ENCODE assay signal across 8 mouse cellular contexts in the genomic region with DNA sequence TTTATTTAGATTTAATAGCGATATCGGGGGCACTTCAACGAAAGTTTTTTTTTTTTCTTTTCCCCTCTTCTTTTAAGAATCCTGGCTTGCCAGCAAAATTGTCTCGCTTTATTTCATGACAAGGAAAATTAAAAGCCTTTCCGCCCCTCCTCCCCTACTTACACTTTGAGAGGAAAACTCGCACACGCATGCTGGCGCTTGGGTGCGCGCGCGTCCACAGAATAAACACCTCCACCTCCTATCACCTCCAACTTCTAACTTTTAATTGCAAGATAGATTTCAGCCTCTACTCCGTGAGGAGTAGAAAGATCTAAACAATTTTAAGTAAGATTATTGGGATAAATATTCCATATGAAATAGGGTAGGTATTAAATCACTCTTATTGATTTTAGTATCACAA. TPM values are rescaled to one million over a fixed set of nuclear protein-coding genes. Genes with fewer than 3 reads are reported as not detected.
DNase-seq lines count a peak whose midpoint lies in the region; ATAC-seq lines count a peak whose summit lies in the region.

No protein-coding gene starts in this region.

- ATAC-seq in lung, embryonic 15.5 days (ENCODE audit: borderline replicate concordance, extremely low read depth, low FRiP score, low TSS enrichment): no peak
- no peak for ATAC-seq in forebrain, embryonic 13.5 days
- no peak for ATAC-seq in liver, embryonic 11.5 days (replicated peaks; ENCODE audit: low FRiP score)

- H3K27ac ChIP-seq in lung, embryonic 15.5 days: peak overlapping the region; percentile 73
- peak overlapping the region; percentile 99 for H3K27ac ChIP-seq in forebrain, embryonic 13.5 days
- H3K27ac ChIP-seq in liver, embryonic 11.5 days (ENCODE audit: low read depth, low read length): peak overlapping the region; percentile 64; the same call in 1 of the 2 replicates

- peaks cover 50% of the 10 kb centered on the region for H3K4me1 ChIP-seq in lung, embryonic 15.5 days
- peaks cover 52% of the 10 kb centered on the region for H3K4me1 ChIP-seq in forebrain, embryonic 13.5 days
- peaks cover 9% of the 10 kb centered on the region for H3K4me1 ChIP-seq in liver, embryonic 11.5 days (replicated peaks; ENCODE audit: control insufficient read depth, insufficient read depth, low read length)

- H3K4me2 ChIP-seq in lung, embryonic 15.5 days: peak overlapping the region; percentile 99
- H3K4me2 ChIP-seq in forebrain, embryonic 13.5 days: peak overlapping the region; percentile 96
- peak overlapping the region; percentile 79 for H3K4me2 ChIP-seq in liver, embryonic 11.5 days

- peaks cover 33% of the 10 kb centered on the region for H3K27me3 ChIP-seq in lung, embryonic 15.5 days
- H3K27me3 ChIP-seq in forebrain, embryonic 13.5 days: no peaks in the 10 kb centered on the region; the same call in 1 of the 2 replicates
- H3K27me3 ChIP-seq in liver, embryonic 11.5 days (replicated peaks; ENCODE audit: control insufficient read depth, insufficient read depth, low read length): peaks cover 76% of the 10 kb centered on the region

- 1% methylated on average over 13 of the region's 13 CpGs for WGBS in lung, embryonic 15.5 days
- under 1% methylated on average over 13 of the region's 13 CpGs for WGBS in forebrain, embryonic 13.5 days
- 4% methylated on average over 13 of the region's 13 CpGs for WGBS in liver, embryonic 11.5 days

- no peaks in the 10 kb centered on the region for H3K36me3 ChIP-seq in lung, embryonic 15.5 days
- peaks cover 30% of the 10 kb centered on the region for H3K36me3 ChIP-seq in forebrain, embryonic 13.5 days (ENCODE audit: poor library complexity, severe bottlenecking)
- H3K36me3 ChIP-seq in liver, embryonic 11.5 days (ENCODE audit: control insufficient read depth, insufficient read depth, low read length): no peaks in the 10 kb centered on the region

- peak overlapping the region; percentile 79 for H3K4me3 ChIP-seq in lung, embryonic 15.5 days
- peak overlapping the region; percentile 98 for H3K4me3 ChIP-seq in forebrain, embryonic 13.5 days
- peak overlapping the region; percentile 66 for H3K4me3 ChIP-seq in liver, embryonic 11.5 days (ENCODE audit: low read depth, low read length)

- H3K9me3 ChIP-seq in lung, embryonic 15.5 days: no peaks in the 10 kb centered on the region
- H3K9me3 ChIP-seq in forebrain, embryonic 13.5 days (replicated peaks): no peaks in the 10 kb centered on the region
- no peaks in the 10 kb centered on the region for H3K9me3 ChIP-seq in liver, embryonic 11.5 days (ENCODE audit: control insufficient read depth, low read length)

- H3K9ac ChIP-seq in lung, embryonic 15.5 days: peak overlapping the region; percentile 74; the same call in 1 of the 2 replicates
- peak overlapping the region; percentile 100 for H3K9ac ChIP-seq in forebrain, embryonic 13.5 days
- no peak overlapping the region for H3K9ac ChIP-seq in liver, embryonic 11.5 days (ENCODE audit: low read depth, low read length)

- no peak for DNase-seq in lung, adult 18-20 months
- DNase-seq in liver, embryonic 11.5 days (ENCODE audit: low spot score): no peak
- DNase-seq in thymus, postnatal 14 days: peak; percentile 65
- no peak for DNase-seq in right cerebral cortex, postnatal 25 days
- no peak for DNase-seq in cerebellum, adult 11 months
- DNase-seq in adrenal gland, adult 2 months: no peak

RNA-seq across cellular contexts. Expression of a gene that starts 1.1 kb away (rescaled TPM):
- 7.8 and 9.0 TPM in 2 replicates for polyA plus RNA-seq in lung, embryonic 15.5 days (2015; fragmentation: Nextera tagmentation; extraction: Ambion mirVana)
- polyA plus RNA-seq in forebrain, embryonic 13.5 days (2015; fragmentation: Nextera tagmentation; extraction: Ambion mirVana): 81.0 and 89.3 TPM in 2 replicates
- polyA plus RNA-seq in liver, embryonic 11.5 days (2014; fragmentation: Nextera tagmentation; extraction: Ambion mirVana): 5.2 and 5.3 TPM in 2 replicates
- total RNA-seq in adrenal gland, adult 2 months (2021): 1 to 10 TPM; 3.0 to 5.6 TPM
- 4.7 and 4.8 TPM in 2 replicates for polyA plus RNA-seq in adrenal gland, adult 2 months (2012; rRNA removed)
